Mouse (Mus musculus): Measurements from ENCODE around the gene Srp54b.
"Not testable (repeated sequence)": the region's sequence is repeated elsewhere in the genome, so short reads cannot be mapped to it uniquely, and the experiment has no call there.

- TF ChIP-seq CTCF (IDR thresholded peaks at IDR 0.05; ENCODE audit: control insufficient read depth, insufficient read depth, insufficient read length); MYOD1 (IDR thresholded peaks at IDR 0.05; ENCODE audit: control insufficient read depth, insufficient read length, low read depth); MAX (IDR thresholded peaks at IDR 0.05); MYOG (IDR thresholded peaks at IDR 0.05; ENCODE audit: control insufficient read depth, extremely low read depth, insufficient read length); FOSL1 (IDR thresholded peaks at IDR 0.05; ENCODE audit: insufficient read depth, low read length, poor library complexity, severe bottlenecking); CEBPB (IDR thresholded peaks at IDR 0.05; ENCODE audit: low read depth): not testable (repeated sequence)
Measured at GRCm38 (mm10) chr12:55124731-55125130, 30.2 kb upstream of the Srp54b start.
